Mouse (Mus musculus): ENCODE data around the gene Pnpla6. TPM values are rescaled to one million over a fixed set of nuclear protein-coding genes. Genes with fewer than 3 reads are reported as not detected.
"Not testable (repeated sequence)": the region's sequence is repeated elsewhere in the genome, so short reads cannot be mapped to it uniquely, and the experiment has no call there.

Pnpla6 gene
- polyA plus RNA-seq, 1 experiment, result 50.0 TPM

DNA sequence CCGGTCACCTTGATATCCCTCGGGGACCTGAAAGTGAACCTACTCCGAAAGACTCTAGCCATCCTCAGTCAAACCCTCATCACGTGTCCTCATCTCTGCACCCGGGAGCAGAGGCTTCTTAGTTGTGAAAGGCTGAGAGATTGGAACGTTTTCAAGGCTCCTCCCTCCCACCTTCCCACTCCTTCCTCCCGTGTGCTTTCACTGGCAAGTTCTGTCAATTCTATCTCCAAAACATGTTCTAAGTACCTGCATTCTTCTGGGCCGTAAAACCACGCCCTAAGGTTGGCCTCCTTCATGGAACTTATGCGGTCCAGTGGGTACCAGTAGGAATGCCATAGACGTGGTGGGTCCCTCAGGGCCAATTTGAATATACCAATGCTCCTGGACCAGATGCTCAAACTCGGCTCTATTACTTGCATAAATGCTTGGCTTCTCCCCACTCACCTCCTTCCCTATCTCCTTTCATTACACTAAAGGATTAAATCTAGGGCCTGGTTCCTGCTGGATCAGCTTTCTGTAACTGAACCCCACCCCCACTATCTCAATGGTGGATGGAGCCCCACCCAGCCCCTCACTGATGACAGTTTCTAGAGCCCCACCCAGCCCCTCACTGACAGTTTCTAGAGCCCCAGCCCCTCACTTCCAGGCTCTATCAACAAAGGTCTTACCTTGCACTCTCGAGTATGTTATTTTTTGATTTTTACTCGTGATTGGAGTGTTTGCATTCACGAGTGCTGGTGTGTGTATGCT lies 61.2 kb downstream of the Pnpla6 start:
- DNase-seq (ENCODE audit: low spot score), result no peak

DNA sequence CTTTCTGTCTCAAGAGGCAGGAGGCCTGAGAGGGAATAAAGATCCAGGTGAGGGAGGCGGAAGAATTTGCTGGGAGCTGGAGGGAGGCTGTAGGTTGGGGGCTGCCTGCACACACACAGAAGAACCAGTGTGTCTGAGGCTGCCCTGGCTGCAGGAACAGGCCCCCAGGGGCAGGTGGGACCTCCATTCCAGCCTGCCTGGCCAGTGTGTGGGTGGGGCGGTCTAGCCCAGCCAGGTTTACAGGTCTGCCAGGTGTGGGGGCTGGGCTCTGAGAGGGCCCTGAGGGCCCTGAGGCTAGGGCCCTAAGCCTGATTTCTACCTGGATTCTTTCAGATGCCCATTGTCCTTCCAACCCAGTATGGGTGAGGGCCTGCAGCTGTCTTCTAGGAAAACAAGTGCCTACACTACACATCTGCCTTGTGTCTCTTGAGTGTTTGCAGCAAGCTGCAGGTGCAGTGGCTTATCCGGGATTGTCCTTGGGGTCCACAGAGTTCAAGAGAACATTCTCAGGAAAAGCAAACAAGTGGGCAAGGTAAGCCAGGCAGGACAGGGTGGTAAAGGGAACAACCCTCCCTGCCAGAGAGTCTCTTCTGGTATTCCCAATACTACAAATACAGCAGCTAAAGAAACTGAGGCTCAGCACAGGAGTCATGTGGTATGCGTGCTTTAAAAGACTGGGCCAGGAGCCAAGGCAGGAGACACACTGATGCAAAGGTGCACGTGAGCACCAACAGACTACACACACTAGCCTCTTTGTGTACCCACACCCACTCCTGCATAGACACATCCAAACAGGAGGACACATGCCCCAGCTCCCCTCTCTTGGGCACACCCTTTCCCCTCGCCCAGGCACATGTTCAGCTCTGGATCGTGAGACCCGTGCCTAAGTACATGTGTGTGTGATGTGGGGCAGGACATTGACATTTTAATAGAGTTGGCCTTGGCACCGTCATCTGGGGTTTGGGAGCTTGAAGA lies 64.5 kb downstream of the Pnpla6 start:
- DNase-seq (ENCODE audit: low spot score), result peak; percentile 38

GRCm38 (mm10) chr8:3581961-3582360 lies 66.8 kb downstream of the Pnpla6 start:
- not testable (repeated sequence) for DNase-seq (ENCODE audit: low spot score)

DNA sequence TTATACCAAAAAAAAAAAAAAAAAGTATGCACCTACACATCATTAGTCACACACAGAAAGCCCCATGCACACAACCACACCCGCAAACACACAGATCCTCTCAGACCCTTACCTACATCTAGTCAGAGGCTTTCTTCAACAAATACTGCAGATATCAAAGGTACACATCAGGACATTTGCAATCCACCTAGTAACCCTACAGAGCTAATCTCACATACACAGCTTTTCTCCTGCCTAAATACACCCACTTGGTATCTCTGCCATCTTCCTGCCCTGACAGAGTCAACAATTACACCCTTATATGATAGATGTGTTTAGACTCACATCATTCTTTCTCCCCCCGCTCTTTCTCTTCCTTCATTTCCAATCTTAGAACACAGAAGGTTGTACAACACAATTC lies 71.3 kb downstream of the Pnpla6 start:
- DNase-seq (ENCODE audit: low spot score), result no peak

- no peak for DNase-seq (ENCODE audit: low spot score)
Measured at GRCm38 (mm10) chr8:3586993-3587390, 71.8 kb downstream of the Pnpla6 start, which contains the start of gene Camsap3. Gene Camsap3 (plus strand): TSS chr8:3587293.

- peak; percentile 50 for DNase-seq (ENCODE audit: low spot score)
Measured at GRCm38 (mm10) chr8:3587391-3588257, 72.4 kb downstream of the Pnpla6 start.

- no peak for DNase-seq (ENCODE audit: low spot score)
Measured at GRCm38 (mm10) chr8:3588258-3588633, 73.1 kb downstream of the Pnpla6 start.

DNA sequence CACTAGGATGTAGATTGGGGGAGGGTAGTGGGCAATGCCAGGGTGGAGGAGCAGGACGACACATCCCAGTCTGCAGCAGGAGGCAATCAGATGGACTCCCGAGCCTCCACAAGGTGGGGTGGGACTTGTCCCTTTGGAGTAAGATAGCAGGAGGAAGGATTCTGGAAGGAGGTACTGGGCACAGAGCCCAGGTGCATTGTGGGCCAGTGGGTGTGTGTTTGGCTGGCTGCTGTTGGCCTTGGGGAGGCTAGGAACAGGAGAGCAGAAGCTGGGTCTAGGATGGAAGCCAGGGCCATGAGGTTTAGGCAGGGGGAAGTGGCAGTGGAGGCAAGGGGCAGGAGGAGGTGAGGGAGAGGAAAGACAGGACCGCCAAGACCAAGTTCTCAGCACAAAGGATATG lies 78.3 kb downstream of the Pnpla6 start:
- no peak for DNase-seq (ENCODE audit: low spot score)

Other genes starting within 250 kb of the Pnpla6 start
- 16.8 and 21.8 TPM in 2 replicates for gene Insr, start 235.8 kb upstream of the Pnpla6 start, polyA plus RNA-seq (2012; rRNA removed)
- gene A430078G23Rik, start 162.0 kb upstream of the Pnpla6 start, polyA plus RNA-seq (2012; rRNA removed), result 0.37 and 0.65 TPM in 2 replicates
- 34.0 and 36.5 TPM in 2 replicates for gene Arhgef18, start 122.4 kb upstream of the Pnpla6 start, polyA plus RNA-seq (2012; rRNA removed)
- gene Pex11g, start 47.7 kb upstream of the Pnpla6 start, polyA plus RNA-seq (2012; rRNA removed), result 8.5 and 11.1 TPM in 2 replicates
- 0.15 and 0.26 TPM in 2 replicates for gene Tex45, start 44.5 kb upstream of the Pnpla6 start, polyA plus RNA-seq (2012; rRNA removed)
- 27.5 and 31.0 TPM in 2 replicates for gene Zfp358, start 22.2 kb upstream of the Pnpla6 start, polyA plus RNA-seq (2012; rRNA removed)
- gene Mcoln1, start 14.9 kb upstream of the Pnpla6 start, polyA plus RNA-seq (2012; rRNA removed), result 104 and 125 TPM in 2 replicates
- 0.18 and 0.33 TPM in 2 replicates for gene C330021F23Rik, start 52.6 kb downstream of the Pnpla6 start, polyA plus RNA-seq (2012; rRNA removed)
- 13.3 and 16.1 TPM in 2 replicates for gene Camsap3, start 71.9 kb downstream of the Pnpla6 start, polyA plus RNA-seq (2012; rRNA removed)
- 45.0 and 54.9 TPM in 2 replicates for gene Xab2, start 105.9 kb downstream of the Pnpla6 start, polyA plus RNA-seq (2012; rRNA removed)
- 65.2 and 71.8 TPM in 2 replicates for gene Pet100, start 106.2 kb downstream of the Pnpla6 start, polyA plus RNA-seq (2012; rRNA removed)
- gene Pcp2, start 110.2 kb downstream of the Pnpla6 start, polyA plus RNA-seq (2012; rRNA removed), result not detected in 2 replicates
- gene Stxbp2, start 115.6 kb downstream of the Pnpla6 start, polyA plus RNA-seq (2012; rRNA removed), result 135 and 202 TPM in 2 replicates
- gene Retn, start 140.4 kb downstream of the Pnpla6 start, polyA plus RNA-seq (2012; rRNA removed), result 53.8 and 69.7 TPM in 2 replicates
- gene Mcemp1, start 150.4 kb downstream of the Pnpla6 start, polyA plus RNA-seq (2012; rRNA removed), result 0.39 and 0.43 TPM in 2 replicates
- gene Fcor, start 157.0 kb downstream of the Pnpla6 start, polyA plus RNA-seq (2012; rRNA removed), result 4.6 and 9.2 TPM in 2 replicates
- 26.9 and 29.5 TPM in 2 replicates for gene Trappc5, start 160.9 kb downstream of the Pnpla6 start, polyA plus RNA-seq (2012; rRNA removed)
- gene Fcer2a, start 178.8 kb downstream of the Pnpla6 start, polyA plus RNA-seq (2012; rRNA removed), result 0.12 and 0.13 TPM in 2 replicates
- gene Clec4g, start 205.3 kb downstream of the Pnpla6 start, polyA plus RNA-seq (2012; rRNA removed), result 0.08 and 0.29 TPM in 2 replicates
- gene Cd209a, start 233.6 kb downstream of the Pnpla6 start, polyA plus RNA-seq (2012; rRNA removed), result 7.0 and 8.5 TPM in 2 replicates

Data from urinary bladder, adult 2 months (tissue).